Mouse (Mus musculus) bone marrow, adult 2 months (tissue): ENCODE measurements around the gene Fndc3b. TPM values are rescaled to one million over a fixed set of nuclear protein-coding genes. Genes with fewer than 3 reads are reported as not detected.

Experiments used
- H3K27ac ChIP-seq: fragments of 200-500 bp; 2 replicates; pipeline ENCODE4 v1.5.1; 2012; ENCODE audit warnings: low read depth, mild to moderate bottlenecking, control low read depth, inconsistent platforms, low read length; ENCODE audit not compliant: control insufficient read depth, poor library complexity, insufficient read depth
- H3K4me1 ChIP-seq: fragments of 200-500 bp; 2 replicates; pipeline ENCODE4 v1.6.1; 2011; ENCODE audit warnings: low read length; ENCODE audit not compliant: control insufficient read depth, insufficient read depth
- H3K4me3 ChIP-seq: fragments of 200-500 bp; replicated peaks from 2 replicates; pipeline ENCODE3; 2011; ENCODE audit warnings: mild to moderate bottlenecking, low read depth, low read length, control low read depth; ENCODE audit not compliant: control insufficient read depth
- CTCF ChIP-seq: fragments of 200-500 bp; IDR thresholded peaks from 2 replicates; pipeline ENCODE4 v1.5.1; 2011; ENCODE audit warnings: low read length, control low read depth; ENCODE audit not compliant: control insufficient read depth, insufficient read depth
- POLR2A ChIP-seq: fragments of 200-500 bp; IDR thresholded peaks from 2 replicates; pipeline ENCODE4 v1.6.1; 2011; ENCODE audit warnings: low read depth, mild to moderate bottlenecking, control low read depth, low read length, borderline replicate concordance; ENCODE audit not compliant: control insufficient read depth
- WGBS: fragments of 180-500 bp; shearing (Covaris S2); methylation state at CpG from one replicate; pipeline ENCODE4 v1.1.7; 2018; 5-methylcytosine and 5-hydroxymethylcytosine counted together
- polyA plus RNA-seq: library from polyadenylated mRNA; stranded (reverse); fragments of >200 nt; gene quantifications from 2 replicates; pipeline ENCODE4 v1.2.4, GENCODE M21; 2011; ENCODE audit warnings: low replicate concordance; ENCODE audit not compliant: missing spikeins, insufficient read depth, insufficient read length

Gene Fndc3b
- polyA plus RNA-seq, 1 experiment, result 4.2 TPM

GRCm38 (mm10) chr3:27742124-27742523, 31.0 kb upstream of the Fndc3b start:
- TF ChIP-seq POLR2A (no peak), CTCF (no peak)
- Histone ChIP-seq H3K27ac (peak overlapping the region; percentile 58; the same call in 1 of the 2 replicates), H3K4me3 (no peak overlapping the region), H3K4me1 (no peaks in the 10 kb centered on the region; the same call in 1 of the 2 replicates)
- 17% methylated on average over 2 of the region's 2 CpGs for WGBS

- H3K4me3 ChIP-seq, result no peak overlapping the region
- H3K27ac ChIP-seq, result no peak overlapping the region
- no peaks in the 10 kb centered on the region; the same call in 1 of the 2 replicates for H3K4me1 ChIP-seq
- TF ChIP-seq POLR2A (no peak), CTCF (no peak)
- 85% methylated on average over 7 of the region's 7 CpGs for WGBS
Measured at GRCm38 (mm10) chr3:27740136-27740535, 29.0 kb upstream of the Fndc3b start.

GRCm38 (mm10) chr3:27736180-27736579, 25.1 kb upstream of the Fndc3b start:
- Histone ChIP-seq H3K27ac (no peak overlapping the region), H3K4me1 (peaks cover 2% of the 10 kb centered on the region; the same call in 1 of the 2 replicates), H3K4me3 (no peak overlapping the region)
- WGBS, result 61% methylated on average over 9 of the region's 9 CpGs
- TF ChIP-seq CTCF (no peak), POLR2A (no peak)

GRCm38 (mm10) chr3:27735113-27735512, 24.0 kb upstream of the Fndc3b start:
- TF ChIP-seq CTCF, result no peak
- Histone ChIP-seq H3K27ac (no peak overlapping the region), H3K4me1 (peaks cover 2% of the 10 kb centered on the region; the same call in 1 of the 2 replicates), H3K4me3 (no peak overlapping the region)
- WGBS, result 63% methylated on average over 5 of the region's 5 CpGs

- Histone ChIP-seq H3K27ac (no peak overlapping the region), H3K4me3 (no peak overlapping the region), H3K4me1 (no peaks in the 10 kb centered on the region)
- WGBS, result 73% methylated on average over 8 of the region's 8 CpGs
- no peak for TF ChIP-seq POLR2A
- TF ChIP-seq CTCF, result no peak
Measured at GRCm38 (mm10) chr3:27728798-27729782, 18.0 kb upstream of the Fndc3b start.

GRCm38 (mm10) chr3:27728176-27728575, 17.1 kb upstream of the Fndc3b start:
- TF ChIP-seq POLR2A, result no peak
- TF ChIP-seq CTCF, result no peak
- Histone ChIP-seq H3K4me3 (no peak overlapping the region), H3K4me1 (no peaks in the 10 kb centered on the region), H3K27ac (no peak overlapping the region)
- WGBS, result 63% methylated on average over 7 of the region's 7 CpGs

GRCm38 (mm10) chr3:27725752-27726151, 14.6 kb upstream of the Fndc3b start:
- Histone ChIP-seq H3K4me3 (no peak overlapping the region), H3K27ac (no peak overlapping the region), H3K4me1 (no peaks in the 10 kb centered on the region)
- no peak for TF ChIP-seq CTCF
- TF ChIP-seq POLR2A, result no peak
- WGBS, result 84% methylated on average over 6 of the region's 6 CpGs

GRCm38 (mm10) chr3:27724208-27724607, 13.1 kb upstream of the Fndc3b start:
- Histone ChIP-seq H3K4me3 (no peak overlapping the region), H3K27ac (no peak overlapping the region), H3K4me1 (no peaks in the 10 kb centered on the region)
- TF ChIP-seq CTCF, result no peak
- TF ChIP-seq POLR2A, result no peak
- 75% methylated on average over 8 of the region's 8 CpGs for WGBS

GRCm38 (mm10) chr3:27718829-27719365, 7.8 kb upstream of the Fndc3b start:
- no peaks in the 10 kb centered on the region for H3K4me1 ChIP-seq
- 86% methylated on average over 5 of the region's 5 CpGs for WGBS
- TF ChIP-seq CTCF (no peak), POLR2A (no peak)
- H3K27ac ChIP-seq, result no peak overlapping the region
- no peak overlapping the region for H3K4me3 ChIP-seq
